Mouse (Mus musculus): ENCODE data around the gene Fbxl7.

The Fbxl7 gene

GRCm38 (mm10) chr15:26895251-26895711 is at the start of gene Fbxl7:
TSS of gene Fbxl7 (minus strand) at chr15:26895580.
- in situ Hi-C loops (cut with MboI, MseI), result no loop called here

GRCm38 (mm10) chr15:26922026-26922425 is 26.6 kb upstream of the Fbxl7 start:
- in situ Hi-C loops (cut with MboI, MseI), result no loop called here

- in situ Hi-C loops (cut with MboI, MseI), result no loop called here
These were observed 18.0 kb upstream of the Fbxl7 start for GRCm38 (mm10) chr15:26913427-26913826.

GRCm38 (mm10) chr15:26895761-26896160 is 381 bp upstream of the Fbxl7 start:
- in situ Hi-C loops (cut with MboI, MseI), result no loop called here

GRCm38 (mm10) chr15:26894801-26895229 is 565 bp downstream of the Fbxl7 start:
- in situ Hi-C loops (cut with MboI, MseI), result no loop called here

- in situ Hi-C loops (cut with MboI, MseI), result no loop called here
These were observed 1.2 kb downstream of the Fbxl7 start for GRCm38 (mm10) chr15:26894031-26894655.

GRCm38 (mm10) chr15:26893136-26893535 is 2.2 kb downstream of the Fbxl7 start:
- in situ Hi-C loops (cut with MboI, MseI), result no loop called here

GRCm38 (mm10) chr15:26889971-26890370 is 5.4 kb downstream of the Fbxl7 start:
- in situ Hi-C loops (cut with MboI, MseI), result loop anchor here (10.0 kb wide), 1 partner anchor 1445 kb away; no protein-coding TSS in a partner anchor

GRCm38 (mm10) chr15:26888170-26888569 is 7.2 kb downstream of the Fbxl7 start:
- in situ Hi-C loops (cut with MboI, MseI), result loop anchor here (10.0 kb wide), 1 partner anchor 1447 kb away; no protein-coding TSS in a partner anchor

GRCm38 (mm10) chr15:26885979-26886378 is 9.4 kb downstream of the Fbxl7 start:
- in situ Hi-C loops (cut with MboI, MseI), result loop anchor here (10.0 kb wide), 1 partner anchor 1449 kb away; no protein-coding TSS in a partner anchor

- in situ Hi-C loops (cut with MboI, MseI), result loop anchor here (10.0 kb wide), 1 partner anchor 1454 kb away; no protein-coding TSS in a partner anchor
These were observed 15.0 kb downstream of the Fbxl7 start for GRCm38 (mm10) chr15:26880212-26880956.

GRCm38 (mm10) chr15:26875687-26876086 is 19.7 kb downstream of the Fbxl7 start:
- in situ Hi-C loops (cut with MboI, MseI), result no loop called here

- in situ Hi-C loops (cut with MboI, MseI), result no loop called here
These were observed 23.1 kb downstream of the Fbxl7 start for GRCm38 (mm10) chr15:26872234-26872633.

- in situ Hi-C loops (cut with MboI, MseI), result no loop called here
These were observed 26.2 kb downstream of the Fbxl7 start for GRCm38 (mm10) chr15:26869197-26869596.

GRCm38 (mm10) chr15:26867521-26867920 is 27.9 kb downstream of the Fbxl7 start:
- in situ Hi-C loops (cut with MboI, MseI), result no loop called here

GRCm38 (mm10) chr15:26862173-26862572 is 33.2 kb downstream of the Fbxl7 start:
- in situ Hi-C loops (cut with MboI, MseI), result no loop called here

- in situ Hi-C loops (cut with MboI, MseI), result no loop called here
These were observed 45.8 kb downstream of the Fbxl7 start for GRCm38 (mm10) chr15:26849626-26850025.

GRCm38 (mm10) chr15:26842216-26842615 is 53.2 kb downstream of the Fbxl7 start:
- in situ Hi-C loops (cut with MboI, MseI), result no loop called here

- in situ Hi-C loops (cut with MboI, MseI), result no loop called here
These were observed 57.0 kb downstream of the Fbxl7 start for GRCm38 (mm10) chr15:26838386-26838785.

GRCm38 (mm10) chr15:26837200-26837599 is 58.2 kb downstream of the Fbxl7 start:
- in situ Hi-C loops (cut with MboI, MseI), result no loop called here

GRCm38 (mm10) chr15:26834415-26834814 is 61.0 kb downstream of the Fbxl7 start:
- in situ Hi-C loops (cut with MboI, MseI), result no loop called here

GRCm38 (mm10) chr15:26831141-26831540 is 64.2 kb downstream of the Fbxl7 start:
- in situ Hi-C loops (cut with MboI, MseI), result no loop called here

GRCm38 (mm10) chr15:26816931-26817330 is 78.4 kb downstream of the Fbxl7 start:
- in situ Hi-C loops (cut with MboI, MseI), result no loop called here

Measured in T-helper 1 cell (primary cell).